Mouse (Mus musculus) lung, embryonic 14.5 days (tissue): ENCODE measurements at regions not wholly inside any gene's neighbourhood (a gene's known extent, or its start where the extent isn't known, plus 50 kb on each side); places are given as distances from the start of the nearest gene placed in this dataset.

Source experiments
- ATAC-seq: fragments of 200-750 bp; cut with Nextera tagmentation; 2 replicates; pipeline ENCODE4 v1.8.0; 2017; ENCODE audit warnings: mild to moderate bottlenecking, moderate TSS enrichment, moderate library complexity; ENCODE audit not compliant: insufficient read depth
- DNase-seq: peaks from one replicate; pipeline ENCODE4 v3.0.0-alpha.2; 2015
- H3K27ac ChIP-seq: fragments of 300-500 bp; sonication (generic); 2 replicates; pipeline ENCODE4 v1.5.1; 2014; ENCODE audit warnings: low read depth, mild to moderate bottlenecking, moderate library complexity
- H3K27me3 ChIP-seq: fragments of 300-500 bp; sonication (generic); 2 replicates; pipeline ENCODE4 v1.6.1; 2014; ENCODE audit warnings: low read length, control low read depth; ENCODE audit not compliant: insufficient read depth
- H3K36me3 ChIP-seq: fragments of 300-500 bp; sonication (generic); 2 replicates; pipeline ENCODE4 v1.6.1; 2014; ENCODE audit warnings: control low read depth; ENCODE audit not compliant: insufficient read depth
- H3K4me1 ChIP-seq: fragments of 300-500 bp; sonication (generic); 2 replicates; pipeline ENCODE4 v1.6.1; 2014; ENCODE audit warnings: antibody characterized with exemption, control low read depth; ENCODE audit not compliant: insufficient read depth
- H3K4me2 ChIP-seq: fragments of 300-500 bp; sonication (generic); 2 replicates; pipeline ENCODE4 v1.6.1; 2014; ENCODE audit warnings: mild to moderate bottlenecking
- H3K4me3 ChIP-seq: fragments of 300-500 bp; sonication (generic); 2 replicates; pipeline ENCODE4 v1.5.1; 2014; ENCODE audit warnings: low read depth, low read length
- H3K9ac ChIP-seq: fragments of 300-500 bp; sonication (generic); 2 replicates; pipeline ENCODE4 v1.6.1; 2014
- H3K9me3 ChIP-seq: fragments of 300-500 bp; sonication (generic); 2 replicates; pipeline ENCODE4 v1.6.1; 2016; ENCODE audit warnings: low read depth, low read length, control low read depth
- CTCF ChIP-seq: IDR thresholded peaks from 2 replicates; pipeline ENCODE4 v1.5.1; 2016; ENCODE audit warnings: antibody characterized with exemption, low read depth
- WGBS: fragments of 180-500 bp; shearing (Covaris S2); extraction: QIAGEN DNeasy Blood & Tissue Kit; methylation state at CpG from one replicate; pipeline ENCODE4 v1.1.7; 2014; 5-methylcytosine and 5-hydroxymethylcytosine counted together

- Histone ChIP-seq H3K36me3 (no peaks in the 10 kb centered on the region), H3K4me3 (no peak overlapping the region), H3K4me1 (no peaks in the 10 kb centered on the region), H3K9ac (no peak overlapping the region), H3K9me3 (no peaks in the 10 kb centered on the region), H3K27ac (no peak overlapping the region), H3K27me3 (no peaks in the 10 kb centered on the region), H3K4me2 (no peak overlapping the region)
- ATAC-seq (no peak), DNase-seq (peak; percentile 49)
- 62% methylated on average over 6 of the region's 6 CpGs for WGBS
- no peak for TF ChIP-seq CTCF
These were observed 171.0 kb upstream of the Ugt8a start for GRCm38 (mm10) chr3:126109371-126109770.

GRCm38 (mm10) chr3:126117849-126118248, 179.4 kb upstream of the Ugt8a start:
- DNase-seq: no peak
- Histone ChIP-seq H3K27ac (no peak overlapping the region), H3K4me2 (no peak overlapping the region), H3K9me3 (no peaks in the 10 kb centered on the region), H3K36me3 (no peaks in the 10 kb centered on the region), H3K9ac (no peak overlapping the region), H3K4me1 (no peaks in the 10 kb centered on the region), H3K27me3 (no peaks in the 10 kb centered on the region), H3K4me3 (no peak overlapping the region)
- ATAC-seq: no peak
- 59% methylated on average over 2 of the region's 2 CpGs for WGBS
- no peak for TF ChIP-seq CTCF

- Histone ChIP-seq H3K36me3 (no peaks in the 10 kb centered on the region), H3K27me3 (no peaks in the 10 kb centered on the region), H3K9ac (no peak overlapping the region), H3K4me1 (no peaks in the 10 kb centered on the region), H3K4me3 (no peak overlapping the region), H3K27ac (no peak overlapping the region), H3K9me3 (no peaks in the 10 kb centered on the region), H3K4me2 (no peak overlapping the region)
- no peak for TF ChIP-seq CTCF
- WGBS: 56% methylated on average over 2 of the region's 2 CpGs
- DNase-seq: no peak
- ATAC-seq: no peak
These were observed 184.2 kb upstream of the Ugt8a start for GRCm38 (mm10) chr3:126122323-126123259.

- no peaks in the 10 kb centered on the region for H3K27me3 ChIP-seq
- H3K4me1 ChIP-seq: no peaks in the 10 kb centered on the region
- DNase-seq (no peak), ATAC-seq (no peak)
- WGBS: 74% methylated on average over 1 of the region's 1 CpGs
- TF ChIP-seq CTCF: no peak
- no peaks in the 10 kb centered on the region for H3K9me3 ChIP-seq
- H3K36me3 ChIP-seq: no peaks in the 10 kb centered on the region
- H3K9ac ChIP-seq: no peak overlapping the region
- no peak overlapping the region for H3K4me2 ChIP-seq
- no peak overlapping the region for H3K27ac ChIP-seq
- H3K4me3 ChIP-seq: no peak overlapping the region
These were observed 196.9 kb upstream of the Arsj start for GRCm38 (mm10) chr3:126166542-126166941.

- TF ChIP-seq CTCF: no peak
These were observed 154.5 kb upstream of the Arsj start for GRCm38 (mm10) chr3:126209024-126209423.

GRCm38 (mm10) chr3:126210226-126210625, 153.3 kb upstream of the Arsj start:
- no peak overlapping the region for H3K4me2 ChIP-seq
- no peaks in the 10 kb centered on the region for H3K9me3 ChIP-seq
- WGBS: 73% methylated on average over 1 of the region's 1 CpGs
- no peaks in the 10 kb centered on the region for H3K36me3 ChIP-seq
- H3K9ac ChIP-seq: no peak overlapping the region
- TF ChIP-seq CTCF: no peak
- H3K4me3 ChIP-seq: no peak overlapping the region
- DNase-seq: no peak
- H3K27me3 ChIP-seq: no peaks in the 10 kb centered on the region
- no peak for ATAC-seq
- no peak overlapping the region for H3K27ac ChIP-seq
- no peaks in the 10 kb centered on the region for H3K4me1 ChIP-seq

More at GRCm38 (mm10) chr3:126209024-126209423, 154.5 kb upstream of the Arsj start:
- DNase-seq (no peak), ATAC-seq (no peak)
- H3K4me1 ChIP-seq: no peaks in the 10 kb centered on the region
- no peak overlapping the region for H3K4me3 ChIP-seq
- no peak overlapping the region for H3K9ac ChIP-seq
- H3K27ac ChIP-seq: no peak overlapping the region
- H3K36me3 ChIP-seq: no peaks in the 10 kb centered on the region
- H3K9me3 ChIP-seq: no peaks in the 10 kb centered on the region
- no peak overlapping the region for H3K4me2 ChIP-seq
- H3K27me3 ChIP-seq: no peaks in the 10 kb centered on the region
- 61% methylated on average over 3 of the region's 3 CpGs for WGBS

- no peaks in the 10 kb centered on the region for H3K27me3 ChIP-seq
- no peaks in the 10 kb centered on the region for H3K4me1 ChIP-seq
- H3K4me3 ChIP-seq: no peak overlapping the region
- TF ChIP-seq CTCF: no peak
- H3K27ac ChIP-seq: no peak overlapping the region
- no peaks in the 10 kb centered on the region for H3K9me3 ChIP-seq
- 89% methylated on average over 4 of the region's 4 CpGs for WGBS
- DNase-seq: no peak
- no peak for ATAC-seq
- no peak overlapping the region for H3K4me2 ChIP-seq
- no peak overlapping the region for H3K9ac ChIP-seq
- H3K36me3 ChIP-seq: no peaks in the 10 kb centered on the region
These were observed 135.9 kb upstream of the Arsj start for GRCm38 (mm10) chr3:126227575-126227974.
